Mouse (Mus musculus) forebrain, embryonic 14.5 days (tissue): Measurements from ENCODE around the gene Slc29a3. TPM values are rescaled to one million over a fixed set of nuclear protein-coding genes. Genes with fewer than 3 reads are reported as not detected.

Source experiments
- ATAC-seq: fragments of 200-750 bp; cut with Nextera tagmentation; 2 replicates; pipeline ENCODE4 v1.8.0; 2017; ENCODE audit warnings: mild to moderate bottlenecking, moderate library complexity
- DNase-seq: peaks from one replicate; pipeline ENCODE4 v3.0.0-alpha.2; 2015; ENCODE audit warnings: low spot score
- H3K27ac ChIP-seq: fragments of 300-500 bp; sonication (generic); 2 replicates; pipeline ENCODE4 v1.5.1; 2014; ENCODE audit warnings: low read depth, mild to moderate bottlenecking, control low read depth, low read length, moderate library complexity
- H3K27me3 ChIP-seq: fragments of 300-500 bp; sonication (generic); replicated peaks from 2 replicates; pipeline ENCODE4 v1.6.1; 2014; ENCODE audit warnings: low read length, control low read depth, mixed read lengths; ENCODE audit not compliant: control insufficient read depth, insufficient read depth
- H3K36me3 ChIP-seq: fragments of 300-500 bp; sonication (generic); 2 replicates; pipeline ENCODE4 v1.6.1; 2014; ENCODE audit warnings: low read length, control low read depth; ENCODE audit not compliant: control insufficient read depth, insufficient read depth
- H3K4me1 ChIP-seq: fragments of 300-500 bp; sonication (generic); 2 replicates; pipeline ENCODE4 v1.6.1; 2014; ENCODE audit warnings: antibody characterized with exemption, low read length, control low read depth; ENCODE audit not compliant: control insufficient read depth, insufficient read depth
- H3K4me2 ChIP-seq: fragments of 300-500 bp; sonication (generic); 2 replicates; pipeline ENCODE4 v1.6.1; 2014; ENCODE audit warnings: mild to moderate bottlenecking, control low read depth, low read length
- H3K4me3 ChIP-seq: fragments of 300-500 bp; sonication (generic); 2 replicates; pipeline ENCODE4 v1.5.1; 2014; ENCODE audit warnings: low read depth, low read length, control low read depth
- H3K9ac ChIP-seq: fragments of 300-500 bp; sonication (generic); 2 replicates; pipeline ENCODE4 v1.6.1; 2014; ENCODE audit warnings: mild to moderate bottlenecking, low read length, control low read depth, moderate library complexity
- H3K9me3 ChIP-seq: fragments of 300-500 bp; sonication (generic); replicated peaks from 2 replicates; pipeline ENCODE4 v1.6.1; 2016; ENCODE audit warnings: low read length, control low read depth, mixed read lengths; ENCODE audit not compliant: control insufficient read depth
- WGBS: fragments of 180-500 bp; shearing (Covaris S2); extraction: QIAGEN DNeasy Blood & Tissue Kit; methylation state at CpG from one replicate; pipeline ENCODE4 v1.1.7; 2014; 5-methylcytosine and 5-hydroxymethylcytosine counted together
- polyA plus RNA-seq: library from polyadenylated mRNA; unstranded; fragments of >200 nt; fragmentation: Nextera tagmentation; extraction: Ambion mirVana; gene quantifications from 2 replicates; pipeline ENCODE4 v1.2.1, GENCODE M21; 2014

The Slc29a3 gene
- polyA plus RNA-seq, 1 experiment from 2014 or later: 8.5 TPM

DNA sequence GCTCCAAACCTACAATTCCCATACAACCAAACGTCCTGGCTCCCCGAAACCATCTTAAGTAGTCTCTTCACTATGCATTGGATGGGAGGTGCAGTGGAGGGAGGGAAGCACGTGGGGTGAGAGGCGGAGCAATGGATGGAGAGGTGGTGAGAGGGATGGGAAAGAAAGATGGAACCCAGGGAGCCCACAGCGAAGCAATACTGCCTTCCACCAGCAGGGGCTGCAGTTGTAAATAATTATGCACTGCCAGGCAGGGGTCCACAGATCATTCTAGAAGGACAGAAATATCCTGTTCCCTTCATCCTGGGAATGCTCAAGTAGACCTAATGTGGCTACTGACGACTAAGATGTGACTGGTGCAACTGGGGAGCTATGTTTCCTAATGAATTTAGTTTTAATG is 22.9 kb upstream of the Slc29a3 start:
- Histone ChIP-seq H3K36me3 (no peaks in the 10 kb centered on the region), H3K4me1 (no peaks in the 10 kb centered on the region), H3K27me3 (no peaks in the 10 kb centered on the region), H3K4me3 (no peak overlapping the region), H3K27ac (no peak overlapping the region), H3K9me3 (no peaks in the 10 kb centered on the region), H3K9ac (no peak overlapping the region), H3K4me2 (no peak overlapping the region)
- 74% methylated on average over 6 of the region's 6 CpGs for WGBS
- ATAC-seq: no peak
- DNase-seq: no peak

GRCm38 (mm10) chr10:60774616-60775015 is 22.0 kb upstream of the Slc29a3 start:
- H3K36me3 ChIP-seq: no peaks in the 10 kb centered on the region
- 93% methylated on average over 13 of the region's 13 CpGs for WGBS
- no peak for ATAC-seq
- no peaks in the 10 kb centered on the region for H3K9me3 ChIP-seq
- no peak overlapping the region for H3K27ac ChIP-seq
- H3K4me3 ChIP-seq: no peak overlapping the region
- no peaks in the 10 kb centered on the region for H3K27me3 ChIP-seq
- DNase-seq: no peak
- no peak overlapping the region for H3K9ac ChIP-seq
- H3K4me1 ChIP-seq: no peaks in the 10 kb centered on the region
- H3K4me2 ChIP-seq: no peak overlapping the region

GRCm38 (mm10) chr10:60770855-60771254 is 18.3 kb upstream of the Slc29a3 start:
- Histone ChIP-seq H3K9ac (no peak overlapping the region), H3K36me3 (no peaks in the 10 kb centered on the region), H3K4me2 (no peak overlapping the region), H3K4me1 (no peaks in the 10 kb centered on the region), H3K27me3 (no peaks in the 10 kb centered on the region), H3K9me3 (no peaks in the 10 kb centered on the region), H3K27ac (no peak overlapping the region), H3K4me3 (no peak overlapping the region)
- no peak for DNase-seq
- no peak for ATAC-seq
- 68% methylated on average over 4 of the region's 4 CpGs for WGBS

GRCm38 (mm10) chr10:60768614-60769013 is 16.0 kb upstream of the Slc29a3 start:
- Histone ChIP-seq H3K4me1 (no peaks in the 10 kb centered on the region), H3K27ac (no peak overlapping the region), H3K9me3 (no peaks in the 10 kb centered on the region), H3K36me3 (no peaks in the 10 kb centered on the region), H3K27me3 (no peaks in the 10 kb centered on the region), H3K9ac (no peak overlapping the region), H3K4me2 (no peak overlapping the region), H3K4me3 (no peak overlapping the region)
- ATAC-seq (no peak), DNase-seq (no peak)
- 89% methylated on average over 7 of the region's 7 CpGs for WGBS

GRCm38 (mm10) chr10:60767400-60767799 is 14.8 kb upstream of the Slc29a3 start:
- DNase-seq: no peak
- no peaks in the 10 kb centered on the region for H3K27me3 ChIP-seq
- no peaks in the 10 kb centered on the region for H3K36me3 ChIP-seq
- no peak overlapping the region for H3K4me2 ChIP-seq
- H3K4me3 ChIP-seq: no peak overlapping the region
- ATAC-seq: no peak
- whole genome bisulfite sequencing: 95% methylated on average over 7 of the region's 7 CpGs
- no peaks in the 10 kb centered on the region for H3K4me1 ChIP-seq
- no peak overlapping the region for H3K9ac ChIP-seq
- no peak overlapping the region for H3K27ac ChIP-seq
- no peaks in the 10 kb centered on the region for H3K9me3 ChIP-seq

- H3K4me2 ChIP-seq: no peak overlapping the region
- H3K27me3 ChIP-seq: no peaks in the 10 kb centered on the region
- ATAC-seq (no peak), DNase-seq (no peak)
- H3K9me3 ChIP-seq: no peaks in the 10 kb centered on the region
- no peak overlapping the region for H3K9ac ChIP-seq
- no peaks in the 10 kb centered on the region for H3K36me3 ChIP-seq
- no peaks in the 10 kb centered on the region for H3K4me1 ChIP-seq
- H3K4me3 ChIP-seq: no peak overlapping the region
- H3K27ac ChIP-seq: no peak overlapping the region
- WGBS: 76% methylated on average over 1 of the region's 1 CpGs
Observed at GRCm38 (mm10) chr10:60762126-60762525, 9.5 kb upstream of the Slc29a3 start.

- Histone ChIP-seq H3K9ac (no peak overlapping the region), H3K27me3 (no peaks in the 10 kb centered on the region), H3K36me3 (no peaks in the 10 kb centered on the region), H3K9me3 (no peaks in the 10 kb centered on the region), H3K4me2 (no peak overlapping the region), H3K4me3 (no peak overlapping the region), H3K4me1 (no peaks in the 10 kb centered on the region), H3K27ac (no peak overlapping the region)
- WGBS: 7% methylated on average over 14 of the region's 14 CpGs
- ATAC-seq: peak; percentile 87
- peak; percentile 97 for DNase-seq
Observed at GRCm38 (mm10) chr10:60760377-60760776, 7.8 kb upstream of the Slc29a3 start.

DNA sequence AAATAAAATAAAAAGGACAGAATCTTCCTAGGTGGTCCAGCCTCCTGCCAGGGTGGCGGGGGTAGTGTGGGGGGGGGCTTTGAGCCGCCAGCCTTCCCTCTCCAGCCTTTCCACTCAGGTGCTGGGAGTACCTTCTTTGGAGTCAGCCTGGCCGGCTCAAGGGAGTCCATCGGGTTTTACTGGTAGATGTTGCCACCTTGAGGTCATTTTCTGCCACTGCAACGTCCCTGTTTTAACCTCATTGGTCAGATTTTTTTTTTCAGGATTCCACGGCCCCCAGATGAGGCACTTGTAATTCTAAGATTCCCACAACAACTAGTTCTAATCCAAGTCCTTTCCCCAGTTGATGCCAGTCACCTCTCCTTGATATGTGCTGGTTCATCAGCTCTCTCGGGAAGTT is 4.4 kb upstream of the Slc29a3 start:
- Histone ChIP-seq H3K4me3 (no peak overlapping the region), H3K36me3 (no peaks in the 10 kb centered on the region), H3K9me3 (no peaks in the 10 kb centered on the region), H3K4me1 (peaks cover 2% of the 10 kb centered on the region; the same call in 1 of the 2 replicates), H3K4me2 (no peak overlapping the region), H3K9ac (no peak overlapping the region), H3K27ac (no peak overlapping the region), H3K27me3 (no peaks in the 10 kb centered on the region)
- 6% methylated on average over 7 of the region's 7 CpGs for WGBS
- no peak for ATAC-seq
- peak; percentile 81 for DNase-seq

DNA sequence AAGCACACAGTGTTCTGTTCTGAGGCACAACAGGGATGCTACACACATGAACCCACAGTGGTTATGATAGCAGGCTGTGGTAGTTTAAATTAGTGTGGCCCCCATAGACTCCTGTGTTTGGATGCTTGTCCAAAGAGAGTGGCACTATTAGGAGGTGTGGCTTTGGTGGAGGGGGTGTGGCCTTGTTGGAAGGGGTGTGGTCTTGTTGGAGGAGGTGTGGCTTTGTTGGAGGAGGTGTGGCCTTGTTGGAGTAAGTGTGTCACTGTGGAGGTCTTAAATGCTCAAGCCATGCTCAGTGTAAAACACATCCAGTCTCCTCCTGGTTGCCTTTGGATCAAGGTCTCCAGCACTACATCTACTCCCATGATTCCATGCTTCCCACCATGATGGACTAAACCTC is 3.6 kb upstream of the Slc29a3 start:
- Histone ChIP-seq H3K4me2 (no peak overlapping the region), H3K4me3 (no peak overlapping the region), H3K36me3 (no peaks in the 10 kb centered on the region), H3K9me3 (no peaks in the 10 kb centered on the region), H3K27ac (no peak overlapping the region), H3K9ac (no peak overlapping the region), H3K27me3 (no peaks in the 10 kb centered on the region), H3K4me1 (peaks cover 6% of the 10 kb centered on the region; the same call in 1 of the 2 replicates)
- DNase-seq: no peak
- no peak for ATAC-seq
